Mouse (Mus musculus): ENCODE data around the gene Ifna9.

- TF ChIP-seq CTCF (IDR thresholded peaks at IDR 0.05; ENCODE audit: borderline replicate concordance, extremely low read depth, insufficient read depth, insufficient read length): no peak
- no peak for TF ChIP-seq POLR2A (IDR thresholded peaks at IDR 0.05; ENCODE audit: borderline replicate concordance, extremely low read depth, insufficient read depth, insufficient read length, poor library complexity, severe bottlenecking)
These were observed 20.5 kb downstream of the Ifna9 start, which contains the start of gene Ifna14 for GRCm38 (mm10) chr4:88571698-88572097.

Measured in brain, embryonic 14.5 days (tissue).